Mouse (Mus musculus) cerebellum, postnatal 36 days (tissue): Measurements from ENCODE around the gene Yy1.
"Not testable (repeated sequence)": the region's sequence is repeated elsewhere in the genome, so short reads cannot be mapped to it uniquely, and the experiment has no call there.

Experiments
- DNase-seq, 2 experiments: peaks; one replicate each; pipeline ENCODE4 v3.0.0; 2021 to 2022; ENCODE audit warnings: mixed read lengths in 2 of 2

Yy1 gene

DNA sequence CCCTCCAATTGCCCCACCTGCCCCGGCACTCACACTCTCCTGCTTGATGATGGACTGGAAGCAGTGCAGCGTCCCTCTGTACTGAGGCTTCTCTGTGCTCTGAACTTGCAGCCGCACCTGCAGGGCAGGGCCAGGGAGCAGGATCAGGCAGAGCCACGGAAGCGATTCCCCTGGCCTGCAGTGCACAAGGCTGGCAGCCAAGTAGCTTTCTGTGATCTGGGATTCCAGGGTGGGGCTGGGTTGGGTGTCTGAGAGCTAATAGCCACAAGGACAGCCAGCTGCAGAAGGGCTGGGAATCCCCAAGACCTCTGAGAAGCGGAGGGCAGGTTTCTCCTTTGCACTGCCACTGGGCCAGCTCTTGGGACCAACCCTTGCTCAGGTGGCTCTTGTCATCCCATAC lies 34.9 kb downstream of the Yy1 start:
- no peak for DNase-seq

DNA sequence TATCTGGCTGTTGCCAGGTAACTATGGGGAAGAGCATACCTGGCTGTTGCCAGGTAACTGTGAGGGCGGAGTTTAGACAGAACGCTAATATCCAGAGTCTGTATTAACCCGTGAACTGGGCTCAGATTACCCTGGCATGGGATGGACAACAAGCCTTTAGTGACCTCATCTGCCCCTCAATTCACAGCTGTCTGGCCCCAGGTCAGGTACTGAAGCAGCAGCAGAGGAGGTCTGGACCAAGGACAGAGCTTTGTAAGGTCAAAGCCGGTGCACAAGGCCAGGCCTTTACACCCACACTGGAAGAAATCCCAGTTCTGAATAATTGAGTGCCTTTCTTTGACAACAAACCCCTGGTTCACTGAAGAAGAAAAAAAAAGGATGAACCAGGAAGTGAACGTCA lies 36.9 kb downstream of the Yy1 start:
- no peak for DNase-seq

DNA sequence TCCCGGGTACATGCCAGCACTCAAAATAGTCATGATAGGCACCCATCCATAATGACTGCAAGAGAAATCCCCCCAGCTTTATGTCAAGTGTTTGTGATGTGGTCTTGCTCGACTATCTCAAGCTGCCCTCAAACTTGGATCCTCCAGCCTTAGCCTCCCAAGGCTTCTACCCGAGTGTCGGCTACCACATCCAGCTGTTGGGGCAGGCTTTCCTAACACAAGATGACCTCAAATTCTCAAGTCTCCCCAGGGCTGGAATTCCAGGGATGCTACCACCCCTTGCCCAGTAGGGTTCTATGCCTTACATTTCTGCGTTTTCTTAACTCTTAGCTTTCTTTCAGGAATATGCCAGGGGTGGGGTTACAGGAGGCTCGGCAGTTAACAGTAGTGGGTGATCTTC lies 37.6 kb downstream of the Yy1 start:
- DNase-seq, result no peak

DNA sequence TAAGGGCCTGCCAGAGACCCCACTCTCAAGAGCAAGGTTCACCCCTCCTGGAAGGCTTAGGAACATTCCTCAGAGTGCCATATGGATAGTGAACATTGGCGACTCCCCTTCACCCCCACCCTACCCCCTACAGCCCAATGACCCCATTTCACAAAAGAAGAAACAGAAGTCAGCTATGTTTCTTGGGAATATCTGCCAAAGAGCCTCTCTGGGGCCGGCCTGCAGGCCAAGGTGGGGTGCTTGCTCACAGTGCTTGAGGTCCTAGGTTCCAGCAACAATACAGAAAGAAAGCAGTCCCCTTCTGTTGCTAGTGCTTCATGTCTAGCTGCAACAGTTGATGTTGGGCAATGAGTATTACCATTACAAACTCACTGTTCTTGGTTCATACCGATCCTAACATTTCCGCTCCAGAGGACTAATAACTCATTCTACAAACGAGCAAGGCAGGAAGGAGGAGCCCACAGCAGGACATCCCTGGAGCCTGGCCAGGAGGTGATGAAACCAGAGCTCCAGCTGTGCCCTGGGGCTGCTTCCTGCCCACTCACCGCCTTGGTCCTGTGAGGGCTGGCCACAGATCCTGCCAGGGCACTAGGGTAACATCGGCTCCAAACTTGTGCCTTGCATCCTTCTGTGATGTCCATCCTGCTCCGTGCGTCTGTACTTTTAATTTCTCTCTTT lies 39.3 kb downstream of the Yy1 start:
- peak; percentile 69 to 71 for DNase-seq

DNA sequence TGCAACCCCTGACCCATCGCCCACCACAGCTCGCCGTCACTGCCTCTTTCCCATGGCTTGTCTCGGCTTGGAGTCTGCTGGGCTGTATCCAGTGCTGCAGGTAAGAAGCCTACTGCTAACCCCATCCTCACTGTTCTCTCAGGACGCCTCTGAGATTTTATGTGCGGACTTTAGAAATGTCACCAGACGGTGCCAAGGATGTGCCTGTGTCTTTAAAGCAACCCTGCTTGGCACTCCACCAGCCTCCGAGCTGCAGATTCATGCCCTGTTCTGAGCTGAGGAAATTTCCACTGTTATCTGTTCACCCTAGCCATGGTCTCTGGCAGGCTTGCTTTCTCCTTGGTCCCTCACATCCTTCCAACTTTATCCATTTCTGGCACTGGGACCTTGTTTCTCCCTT lies 40.1 kb downstream of the Yy1 start:
- DNase-seq, result peak; percentile 79 to 82

DNA sequence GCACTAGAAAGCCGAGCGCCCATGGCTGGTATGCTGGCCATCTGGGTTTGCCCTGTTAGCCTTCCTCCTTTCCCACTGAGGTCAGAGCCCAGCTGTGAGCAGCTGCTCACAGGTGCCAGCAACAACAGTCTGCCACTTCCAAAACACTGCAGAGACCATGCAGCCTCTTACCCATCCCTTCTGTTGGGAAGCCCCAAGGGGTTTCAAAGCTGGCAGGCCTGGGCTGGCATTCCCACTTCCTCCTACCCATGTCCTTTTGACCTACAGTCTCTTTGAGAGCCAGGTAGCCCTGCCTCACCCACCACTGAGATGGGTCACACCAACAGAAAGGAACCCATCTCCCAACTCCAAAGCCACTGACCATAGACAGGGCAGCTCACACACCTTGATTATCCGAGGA lies 40.6 kb downstream of the Yy1 start:
- no peak for DNase-seq

DNA sequence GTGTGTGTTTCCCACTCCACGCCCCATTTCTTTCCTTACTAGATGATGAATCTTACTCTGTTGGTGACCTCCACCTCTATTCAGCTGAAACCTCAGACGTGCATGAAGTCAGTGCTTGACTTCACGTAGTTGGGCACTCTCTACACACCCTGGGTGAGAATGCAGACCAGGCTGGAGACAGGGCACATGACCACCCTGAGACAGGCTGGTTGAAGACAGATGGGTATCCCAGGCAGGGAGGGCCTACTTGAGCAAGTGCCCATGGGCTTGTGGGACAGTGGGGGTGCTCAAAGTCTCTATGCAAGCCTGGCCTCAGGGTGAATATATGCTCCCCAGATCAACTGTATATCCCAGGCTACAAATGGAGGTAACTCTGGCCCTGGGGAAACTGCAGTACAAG lies 41.6 kb downstream of the Yy1 start:
- no peak for DNase-seq

DNA sequence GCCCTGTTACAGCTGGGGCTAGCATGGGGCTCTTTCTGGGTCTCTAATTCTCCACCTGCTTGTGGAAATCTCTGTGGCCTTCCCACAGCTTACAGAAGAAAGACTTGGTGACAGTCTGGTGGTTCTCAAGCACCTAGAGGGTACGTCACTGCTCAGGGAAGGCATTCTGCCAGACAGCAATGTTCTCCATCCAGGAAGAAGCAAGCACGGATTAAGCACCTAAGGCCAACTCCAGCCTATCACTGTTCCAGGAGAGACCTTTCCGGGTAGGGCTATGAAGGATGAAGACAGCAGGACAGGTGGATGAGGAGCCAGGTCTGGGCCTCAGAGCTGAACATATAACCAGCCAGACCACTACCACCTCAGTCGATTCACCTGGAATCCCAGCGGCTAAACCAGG lies 42.0 kb downstream of the Yy1 start:
- DNase-seq, result peak; percentile 37 to 46

DNA sequence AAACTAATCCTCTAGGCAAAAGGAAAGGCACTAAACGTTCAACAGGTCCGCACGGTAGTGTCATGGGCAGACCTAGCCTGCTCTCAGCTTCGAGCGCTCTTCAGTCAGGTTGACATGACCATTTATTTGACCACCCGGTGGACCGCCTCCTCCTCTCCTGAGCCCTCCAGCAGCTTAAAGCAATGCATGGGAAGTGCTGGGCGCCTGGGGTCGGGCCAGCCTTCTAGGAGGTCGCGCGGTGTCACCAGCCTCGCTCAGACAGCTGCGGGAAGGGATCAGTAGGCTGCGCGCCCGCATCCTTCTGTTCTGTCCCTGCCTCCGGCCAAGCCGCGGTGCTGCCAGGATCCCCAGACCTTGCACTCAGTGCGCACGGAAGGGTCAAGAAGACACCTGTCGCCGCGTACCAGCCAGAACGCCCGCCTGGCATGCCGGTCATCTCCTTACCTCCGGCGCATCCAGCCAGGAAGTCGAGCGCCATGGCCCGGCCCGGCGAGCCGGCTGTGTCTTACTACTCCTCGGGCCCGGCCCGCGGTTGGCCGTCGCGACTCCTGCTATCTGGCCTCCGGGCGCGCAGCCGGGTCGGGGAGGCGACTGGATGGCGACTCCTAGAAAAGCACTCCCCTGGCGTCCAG lies 42.6 kb downstream of the Yy1 start:
- DNase-seq, result no peak

DNA sequence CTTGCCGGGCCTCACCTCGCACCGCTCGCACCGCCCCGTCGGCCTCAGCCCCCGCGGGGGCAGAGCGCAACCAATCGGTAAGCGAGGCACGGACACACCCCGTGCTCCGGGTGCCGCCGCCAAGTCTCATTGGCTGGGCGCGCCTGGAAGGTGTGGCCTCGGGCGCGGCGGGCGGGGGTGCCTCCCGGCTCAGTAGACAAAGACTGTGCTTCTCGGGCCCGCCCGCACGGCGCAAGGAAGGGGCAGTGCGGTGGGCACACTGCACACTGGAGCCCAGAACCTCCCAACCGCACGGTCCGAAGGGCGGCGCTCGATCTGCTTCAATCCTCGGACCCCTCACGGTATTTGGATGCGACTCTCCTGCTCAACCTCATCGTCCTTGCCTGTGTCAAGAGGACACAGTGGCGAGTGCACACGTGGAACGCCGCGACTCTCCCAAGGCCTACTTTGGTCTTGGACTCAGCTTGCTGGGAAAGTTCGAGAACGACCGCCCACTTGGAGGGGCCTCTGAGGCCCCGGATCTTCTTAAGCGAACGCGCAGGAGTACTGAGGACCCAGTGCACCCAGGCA lies 43.2 kb downstream of the Yy1 start, which contains the start of the genes Slc25a29 and Slc25a47:
Slc25a29 (minus strand) TSS at position 44 of the 570 bp plus-strand sequence.
Slc25a47 (plus strand) TSS at position 207 of the 570 bp plus-strand sequence.
- peak; percentile 96 to 98 for DNase-seq

DNA sequence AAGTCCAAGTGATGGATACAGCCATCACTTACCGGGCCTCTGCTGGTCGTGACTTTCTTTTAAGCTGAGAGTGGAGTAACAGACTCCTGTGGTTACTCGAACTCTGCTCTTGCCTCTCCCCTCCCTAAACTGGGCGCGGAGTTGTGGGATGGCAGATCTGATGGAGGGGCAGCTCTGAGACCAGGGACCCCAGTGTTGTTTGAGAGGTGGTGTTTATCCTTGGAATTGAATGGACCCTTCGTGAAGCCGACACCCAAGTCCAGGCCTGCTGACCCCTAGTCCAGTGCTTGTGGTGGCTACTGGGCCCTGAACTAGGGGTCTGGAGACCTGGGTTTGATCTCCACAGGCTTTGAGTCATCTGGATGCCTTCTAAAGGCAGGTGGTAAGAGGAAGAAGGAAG lies 43.9 kb downstream of the Yy1 start:
- DNase-seq, result no peak

DNA sequence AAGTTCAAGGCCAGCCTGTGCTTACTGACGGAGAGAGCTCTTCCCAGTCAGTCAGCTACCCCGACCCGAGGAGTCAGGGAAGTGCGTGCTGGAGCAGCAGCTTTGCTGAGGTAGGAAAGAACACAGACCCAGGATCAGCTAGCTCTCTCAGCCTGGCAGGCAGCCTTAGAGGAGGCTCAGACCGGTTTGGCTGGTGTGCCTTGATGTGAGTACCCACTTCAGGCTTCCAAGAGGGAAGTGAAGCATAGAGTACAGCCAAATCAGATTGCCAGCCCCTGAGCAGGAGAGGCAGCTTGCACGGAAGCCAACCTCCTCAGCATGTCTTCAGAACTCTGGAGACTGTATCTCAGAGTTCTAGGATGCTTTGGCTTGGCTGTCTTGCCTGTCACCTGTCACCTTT lies 48.4 kb downstream of the Yy1 start:
- no peak for DNase-seq

DNA sequence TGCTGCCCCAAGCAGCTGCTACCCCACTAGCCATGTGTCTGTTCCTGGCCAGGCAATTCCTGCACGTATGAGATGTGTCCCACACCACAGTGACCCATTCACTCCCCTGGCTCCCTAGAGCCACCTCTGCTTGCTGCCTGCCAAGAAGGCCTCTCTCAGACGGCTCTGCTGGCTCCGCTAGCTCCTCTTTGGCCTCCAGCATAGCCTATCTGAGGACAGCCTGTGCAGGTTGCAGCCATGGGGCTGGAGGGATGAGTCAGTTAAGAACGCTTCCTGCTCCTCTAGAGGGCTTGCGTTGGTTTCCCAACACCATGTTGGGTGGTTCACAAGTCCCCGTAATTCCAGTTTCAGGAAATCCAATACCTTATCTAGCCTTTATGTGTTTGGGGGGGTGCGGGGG lies 49.9 kb downstream of the Yy1 start:
- no peak for DNase-seq

DNA sequence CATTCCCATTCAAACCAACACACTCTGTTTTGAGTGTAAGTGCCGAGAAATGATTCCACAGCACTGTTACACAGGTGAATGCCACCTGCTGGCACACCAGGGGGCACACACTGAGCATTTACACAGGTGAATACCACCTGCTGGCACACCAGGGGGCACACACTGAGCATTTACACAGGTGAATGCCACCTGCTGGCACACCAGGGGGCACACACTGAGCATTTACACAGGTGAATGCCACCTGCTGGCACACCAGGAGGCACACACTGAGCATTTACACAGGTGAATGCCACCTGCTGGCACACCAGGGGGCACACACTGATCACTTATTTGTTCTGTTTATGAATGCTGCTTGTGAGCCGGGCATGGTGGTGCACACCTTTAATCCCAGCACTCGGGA lies 55.3 kb downstream of the Yy1 start:
- not testable (repeated sequence) for DNase-seq

DNA sequence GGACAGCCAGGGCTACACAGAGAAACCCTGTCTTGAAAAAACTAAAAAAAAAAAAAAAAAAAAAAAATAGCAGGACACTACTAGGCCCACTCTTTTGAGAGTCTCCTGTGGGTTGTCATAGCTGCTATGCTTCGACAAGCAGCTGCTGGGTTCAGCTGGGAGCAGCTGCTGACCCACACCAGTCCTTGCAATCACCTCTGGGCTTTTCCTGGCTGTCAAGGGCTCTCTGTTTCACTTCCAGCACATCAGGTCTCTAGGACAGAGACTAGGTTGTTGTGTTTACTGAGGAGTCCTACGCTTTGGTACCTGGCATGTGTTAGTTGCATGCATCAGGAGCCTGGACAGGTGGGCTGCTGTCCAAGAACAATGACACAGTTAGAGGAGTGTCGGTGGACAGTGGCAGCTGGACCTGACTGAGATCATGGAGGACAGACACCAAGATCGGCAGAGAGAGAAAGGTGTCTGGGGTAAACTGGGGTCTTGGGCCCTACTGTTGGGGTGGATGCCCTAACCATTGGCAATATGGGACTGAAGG lies 56.8 kb downstream of the Yy1 start:
- DNase-seq, result no peak

DNA sequence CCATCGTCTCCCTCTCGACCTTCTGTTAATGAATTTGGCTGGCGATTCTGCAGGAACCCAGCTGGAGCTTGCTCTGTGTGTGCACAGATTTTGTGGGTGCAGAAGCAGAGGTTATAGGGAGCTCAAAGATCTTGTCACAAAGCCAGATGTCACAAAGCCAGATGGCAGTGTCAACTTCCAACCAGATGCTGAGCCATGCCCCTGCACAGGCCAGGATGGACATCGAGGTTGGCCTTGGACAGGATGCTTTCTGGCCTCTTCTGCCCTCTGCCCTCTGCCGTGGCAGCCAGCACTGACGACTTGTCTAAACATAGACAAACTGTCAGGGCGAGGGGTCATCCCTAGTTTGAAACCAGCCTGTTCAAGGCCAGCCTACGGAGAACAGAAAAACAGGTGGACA lies 57.4 kb downstream of the Yy1 start:
- no peak for DNase-seq

DNA sequence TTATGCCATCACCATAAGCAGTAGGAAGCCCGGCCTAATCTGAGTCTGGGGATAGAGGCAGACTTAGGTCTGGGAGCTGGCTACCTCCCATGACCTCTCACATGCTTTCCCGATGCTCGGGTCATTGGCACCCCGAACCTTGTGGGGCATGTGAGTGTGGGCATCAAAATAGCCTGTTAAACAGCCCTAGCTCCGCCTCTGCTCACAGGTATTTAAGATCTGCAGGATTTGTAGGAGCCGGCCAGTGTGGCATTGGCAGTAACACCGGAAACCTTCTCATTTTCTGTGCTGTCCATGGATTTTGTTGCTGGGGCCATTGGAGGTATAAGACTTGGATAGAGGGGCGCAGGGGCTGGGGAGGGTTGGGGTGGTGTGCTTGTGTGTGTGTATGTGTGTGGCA lies 58.1 kb downstream of the Yy1 start:
- no peak for DNase-seq

DNA sequence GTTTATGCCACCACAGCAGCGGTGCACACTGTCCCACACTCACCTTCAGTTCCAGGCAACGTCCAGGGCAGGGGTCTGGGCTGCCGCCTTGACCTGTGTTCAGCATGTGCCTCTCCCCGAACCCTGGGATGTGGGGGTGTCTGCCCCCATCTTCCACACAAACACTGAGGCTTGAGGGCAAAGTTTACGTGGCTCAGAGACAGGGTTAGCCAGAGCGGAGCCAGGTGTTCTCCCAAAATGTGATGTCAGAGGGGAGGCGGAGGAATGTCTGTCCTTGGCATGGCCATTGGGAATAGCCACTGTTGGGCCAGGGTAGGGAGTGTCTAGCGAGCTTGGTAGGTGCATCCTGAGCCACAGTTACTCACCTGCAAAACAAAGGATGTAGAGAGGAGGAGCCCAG lies 60.0 kb downstream of the Yy1 start:
- no peak for DNase-seq

DNA sequence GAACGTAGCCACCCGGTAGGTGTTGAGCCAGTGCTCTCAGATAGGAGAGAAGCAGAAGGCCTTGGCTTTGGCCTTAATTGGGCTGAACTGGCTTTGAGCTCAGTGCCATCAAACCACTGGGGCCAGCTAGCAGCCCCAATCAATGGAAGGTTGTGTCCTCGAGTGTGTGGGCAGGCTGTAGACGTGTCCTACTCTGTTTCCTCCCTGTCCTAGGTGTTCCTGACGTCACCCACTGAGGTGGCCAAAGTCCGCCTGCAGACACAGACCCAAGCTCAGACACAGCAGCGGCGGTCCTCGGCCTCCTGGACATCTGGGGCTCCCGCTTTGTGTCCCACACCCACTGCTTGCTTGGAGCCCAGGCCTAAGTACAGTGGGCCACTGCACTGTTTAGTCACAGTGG lies 62.3 kb downstream of the Yy1 start:
- DNase-seq, result no peak

DNA sequence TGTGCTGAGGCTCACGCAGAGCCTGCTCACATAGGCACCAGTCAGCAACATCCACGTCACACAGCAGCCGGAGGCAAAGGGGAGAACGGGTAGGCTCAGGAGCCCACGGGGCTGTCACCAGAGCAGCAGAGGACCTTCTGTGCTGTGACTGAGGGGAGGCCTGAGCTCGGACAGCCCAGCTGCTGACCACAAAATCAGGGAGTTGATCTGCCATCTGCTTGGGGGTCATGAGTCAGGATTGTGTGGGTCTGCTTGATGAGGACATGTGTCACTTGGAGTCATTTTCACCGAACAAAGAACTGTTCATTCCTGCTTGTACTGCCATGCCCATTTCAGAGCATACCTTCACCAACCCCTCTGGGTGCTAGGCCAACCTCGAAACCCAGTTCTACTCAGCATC lies 63.4 kb downstream of the Yy1 start:
- DNase-seq, result no peak

DNA sequence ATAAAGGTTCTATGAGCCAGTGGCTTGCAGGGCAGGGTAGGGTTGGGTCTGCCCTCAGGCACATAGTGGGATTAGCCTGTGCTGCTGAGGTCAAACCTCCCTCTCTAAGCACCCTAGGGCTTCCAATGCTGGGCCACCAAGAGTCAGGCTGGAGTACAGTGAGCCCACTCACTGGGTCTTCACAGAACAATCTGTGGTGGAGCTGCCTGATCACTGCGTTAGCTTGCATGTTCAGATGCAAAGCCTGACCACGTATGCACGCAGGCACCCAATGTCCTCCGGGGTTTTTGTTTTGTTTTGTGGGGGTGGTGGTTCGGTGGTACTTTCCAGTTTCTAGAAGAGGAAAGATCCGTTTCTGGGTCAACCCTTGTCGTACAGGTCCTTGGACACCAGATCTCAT lies 64.3 kb downstream of the Yy1 start:
- DNase-seq, result no peak

DNA sequence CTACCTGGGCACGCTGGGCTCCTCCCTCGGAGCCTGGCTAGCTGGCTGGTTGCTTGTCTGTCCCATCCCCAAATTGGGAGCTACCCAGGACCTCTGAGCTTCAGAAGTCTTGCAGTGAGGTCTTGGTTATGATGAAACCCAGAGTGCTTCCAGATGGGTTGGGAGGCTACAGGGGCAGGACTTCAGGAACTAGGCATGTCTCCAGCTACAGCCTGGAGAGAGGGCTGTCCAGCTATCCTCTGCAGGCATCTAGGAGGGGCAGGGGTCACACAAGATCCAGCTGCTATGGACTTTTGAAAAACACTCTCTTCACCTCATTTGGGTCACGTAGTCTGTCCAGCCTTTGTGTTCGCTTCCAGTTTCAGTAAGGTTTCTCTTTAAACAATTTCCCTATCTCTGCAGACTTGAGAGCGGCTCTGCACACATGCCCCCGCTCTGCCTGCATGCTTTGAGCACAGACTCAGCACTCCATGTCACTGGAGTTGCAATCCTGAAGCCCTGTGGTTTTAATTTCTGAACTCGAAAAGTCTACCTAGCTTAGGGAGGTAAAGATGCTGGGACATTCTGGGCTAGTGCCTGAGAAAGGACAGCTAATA lies 64.9 kb downstream of the Yy1 start:
- DNase-seq, result no peak

DNA sequence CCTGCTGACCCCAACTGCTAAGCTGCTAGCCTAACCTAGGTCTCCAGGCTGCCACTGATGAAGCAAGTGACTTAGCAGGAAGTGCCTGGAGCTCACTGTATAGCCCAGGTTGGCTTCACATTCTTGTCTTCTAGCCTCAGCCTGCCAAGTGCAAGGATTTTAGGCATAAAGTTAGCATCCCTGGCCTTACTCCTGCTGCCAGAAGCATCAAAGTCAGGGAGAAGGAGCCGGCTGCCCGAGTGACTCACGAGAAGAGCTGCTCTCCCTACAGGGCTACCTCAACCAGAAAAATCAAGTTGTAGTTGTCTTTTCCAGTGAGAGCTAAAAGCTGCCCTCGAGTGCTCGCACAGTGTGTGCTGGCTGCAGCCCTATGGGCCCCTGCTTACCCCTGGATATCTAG lies 65.7 kb downstream of the Yy1 start:
- DNase-seq, result no peak

DNA sequence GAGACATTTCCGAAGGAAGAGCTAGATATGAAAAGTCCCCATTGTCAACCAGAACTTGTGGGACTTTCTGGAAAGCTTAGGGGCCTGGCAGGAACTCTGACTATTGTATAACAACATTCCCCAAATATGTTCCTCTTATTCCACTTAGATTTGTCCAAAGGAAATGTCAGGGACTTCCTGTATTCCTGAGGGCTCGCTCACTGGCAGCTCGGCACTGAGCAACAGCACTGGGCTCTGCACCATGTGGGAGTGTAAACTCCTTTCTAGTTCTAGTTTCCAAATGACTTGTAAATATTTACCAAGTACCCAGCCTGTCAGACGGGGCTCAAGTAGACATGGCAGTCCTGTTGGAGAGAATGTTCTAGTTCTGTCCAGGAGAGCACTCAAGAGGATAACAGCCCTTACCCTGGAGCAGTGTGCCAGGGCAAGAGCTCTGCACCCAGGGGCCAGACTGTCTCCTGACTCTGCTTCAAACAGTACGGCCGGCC lies 72.3 kb downstream of the Yy1 start:
- DNase-seq, result no peak
